Mouse (Mus musculus) T-helper 1 cell (primary cell): ENCODE data around the gene Ttll12.

ENCODE experiments used
- in situ Hi-C: fragments of 300-600 bp; cut with MboI, MseI; formaldehyde crosslinking; loops from one replicate; pipeline ENCODE4 v1.15.1; 2025; ENCODE audit warnings: high pct_unique_total_duplicates

Gene Ttll12

DNA sequence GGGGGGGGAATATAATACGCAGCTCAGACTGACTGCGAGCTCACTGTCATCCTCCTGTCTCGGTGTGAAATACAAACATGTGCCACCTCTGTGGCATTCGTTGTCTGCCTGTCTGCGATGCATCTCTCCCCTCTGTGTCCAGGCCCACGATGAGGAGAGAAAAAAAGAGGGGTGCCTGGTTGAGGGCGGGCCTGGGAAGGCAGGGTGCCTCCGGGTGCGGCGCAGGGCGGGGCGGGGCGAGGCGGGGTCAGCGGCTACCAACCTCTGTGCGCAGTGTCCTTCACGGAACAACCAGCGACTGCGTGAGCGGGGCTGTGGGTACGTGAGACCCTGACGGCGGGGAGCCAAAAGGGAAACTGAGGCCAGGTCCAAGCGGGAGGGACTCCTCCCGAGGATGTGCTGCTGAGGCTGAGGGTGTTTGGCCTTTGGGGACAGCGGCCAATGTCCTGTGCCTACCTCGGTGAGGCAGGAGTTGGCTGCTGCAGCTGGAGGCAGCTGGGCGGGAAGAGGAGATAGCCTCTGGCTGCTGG is 31.6 kb downstream of the Ttll12 start, which contains the start of the genes Tspo and Mcat:
TSS of gene Tspo (plus strand) at position 266 of the 530 bp plus-strand sequence.
TSS of gene Mcat (minus strand) at position 461 of the 530 bp plus-strand sequence.
- in situ Hi-C loops = no loop called here

DNA sequence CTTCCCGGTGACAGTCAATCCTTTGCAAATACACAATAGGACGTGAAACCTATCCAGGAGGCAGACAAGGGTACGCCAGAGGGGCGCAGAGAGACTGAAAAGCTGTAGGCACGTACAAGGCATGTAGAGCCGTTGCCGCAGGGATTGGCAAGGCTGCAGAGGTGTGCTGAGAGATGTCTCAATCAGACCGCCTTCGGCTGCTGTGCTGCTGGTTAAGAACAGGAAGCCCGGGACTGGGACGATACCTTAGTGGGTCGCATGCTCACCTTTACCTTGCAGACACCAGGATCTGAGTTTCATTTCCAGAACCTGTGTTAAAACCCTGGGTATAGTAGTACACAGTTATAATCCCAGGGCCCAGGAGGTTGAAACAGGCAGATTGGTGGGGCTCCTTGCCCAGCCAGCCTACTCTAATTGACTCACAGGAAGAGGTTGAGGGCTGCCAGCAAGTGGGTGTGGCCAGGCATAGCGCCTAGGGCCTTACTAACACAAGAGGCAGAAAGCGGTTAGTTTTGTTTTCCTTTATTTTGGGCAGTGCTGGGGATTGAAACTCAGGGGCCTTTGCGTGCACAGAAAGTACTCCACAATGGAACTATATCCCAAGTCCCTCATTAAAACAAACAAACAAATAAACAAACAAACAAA is 32.2 kb downstream of the Ttll12 start:
- in situ Hi-C loops = no loop called here

DNA sequence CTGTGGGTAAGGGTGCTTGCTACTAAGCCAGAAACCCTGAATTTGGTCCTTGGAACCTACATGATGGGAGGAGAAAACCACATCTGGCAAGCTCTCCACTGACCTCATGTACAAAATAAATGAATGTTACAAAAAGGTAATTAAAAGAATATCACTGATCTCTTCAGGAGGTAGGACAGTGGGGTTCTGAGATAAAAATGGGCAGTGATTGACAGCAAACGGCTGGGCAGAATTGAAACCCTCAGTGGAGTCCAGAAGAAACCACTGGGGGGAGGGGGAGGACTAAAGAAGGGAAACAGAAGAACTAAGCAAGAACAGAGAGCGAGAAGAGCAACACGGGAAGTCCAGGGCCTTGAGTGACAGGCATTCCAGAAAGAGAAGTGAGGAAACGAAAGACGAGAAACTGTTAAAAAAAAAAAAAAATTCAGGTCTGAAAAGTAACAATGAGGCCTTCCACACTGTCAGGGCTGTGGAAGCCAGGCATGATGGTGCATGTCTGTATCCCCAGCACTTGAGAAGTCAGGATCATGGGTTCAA is 33.9 kb downstream of the Ttll12 start:
- in situ Hi-C loops = no loop called here

DNA sequence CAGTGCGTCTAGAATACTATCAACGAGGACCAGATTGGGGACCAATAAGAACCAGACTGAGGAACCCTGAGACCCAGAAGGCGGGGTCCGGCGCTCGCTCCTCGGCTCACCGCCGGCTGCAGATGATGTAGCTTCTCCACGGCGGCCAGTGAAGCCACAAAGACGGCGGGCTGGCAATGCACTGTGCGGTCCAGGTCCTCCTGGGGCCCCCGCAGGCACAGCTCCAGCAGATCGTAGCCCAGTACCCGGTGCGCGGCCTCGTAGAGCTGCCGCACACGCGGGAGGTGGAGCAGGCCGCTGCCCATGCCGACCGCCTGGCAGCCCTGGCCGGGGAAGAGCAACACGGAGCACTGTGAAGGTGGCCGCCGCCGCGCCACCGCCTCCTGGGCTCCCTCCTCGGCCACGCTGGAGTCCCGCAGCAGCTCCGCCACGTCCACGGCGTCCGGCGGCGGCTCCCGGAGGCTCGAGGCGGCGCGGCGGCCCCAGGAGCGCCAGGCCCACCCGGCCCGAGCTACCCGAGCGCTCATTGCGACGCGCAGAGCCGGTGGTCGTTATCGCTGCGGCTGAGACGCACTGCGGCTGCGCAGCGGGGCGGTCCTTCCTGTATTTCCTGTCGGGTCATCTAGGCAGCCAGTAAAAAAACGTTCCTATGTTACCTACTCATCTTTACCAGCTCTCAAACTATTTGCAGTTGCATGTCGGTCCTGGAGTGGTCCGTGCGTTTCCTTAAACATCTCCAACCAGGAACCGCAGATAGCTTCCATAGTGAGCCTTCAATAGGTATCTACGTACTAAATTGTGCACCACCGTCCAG is 39.6 kb downstream of the Ttll12 start:
- in situ Hi-C loops = no loop called here

DNA sequence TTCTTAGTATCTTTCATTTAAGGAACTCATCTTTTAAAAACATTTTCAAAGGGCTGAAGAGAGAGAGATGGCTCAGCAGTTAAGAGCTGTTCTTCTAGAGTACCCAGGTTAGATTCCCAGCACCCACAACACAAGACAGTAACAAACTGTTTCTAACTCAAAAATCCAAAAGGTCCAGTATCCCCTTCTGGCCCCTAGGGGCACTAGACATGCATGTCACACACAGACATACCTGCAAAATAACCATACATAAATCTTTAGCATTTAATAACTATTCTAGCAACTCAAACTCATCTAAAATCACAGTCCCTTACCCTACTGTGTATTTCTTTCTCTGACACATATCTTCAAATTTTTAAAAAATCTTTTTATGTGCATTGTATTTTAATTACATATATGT is 41.1 kb downstream of the Ttll12 start:
- in situ Hi-C loops = no loop called here

DNA sequence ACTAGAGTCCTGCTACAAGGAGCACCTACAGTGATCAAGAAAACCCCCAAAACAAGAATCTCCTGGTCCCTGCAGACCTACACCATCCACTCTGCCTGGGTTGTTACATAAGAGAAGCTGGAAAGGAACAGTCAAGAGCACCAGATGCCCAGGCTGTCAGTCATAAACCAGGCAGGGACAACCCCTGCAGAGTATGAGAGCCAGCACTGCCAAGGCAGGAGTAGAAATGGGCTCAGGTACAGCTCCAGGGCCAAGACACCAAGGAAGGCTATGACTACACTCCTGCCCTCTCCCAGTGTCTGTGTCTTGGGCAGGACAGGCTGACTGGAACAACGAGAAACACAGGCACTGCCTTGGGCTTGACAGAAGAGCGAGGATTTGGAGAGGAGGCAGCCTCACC is 44.8 kb downstream of the Ttll12 start:
- in situ Hi-C loops = no loop called here

DNA sequence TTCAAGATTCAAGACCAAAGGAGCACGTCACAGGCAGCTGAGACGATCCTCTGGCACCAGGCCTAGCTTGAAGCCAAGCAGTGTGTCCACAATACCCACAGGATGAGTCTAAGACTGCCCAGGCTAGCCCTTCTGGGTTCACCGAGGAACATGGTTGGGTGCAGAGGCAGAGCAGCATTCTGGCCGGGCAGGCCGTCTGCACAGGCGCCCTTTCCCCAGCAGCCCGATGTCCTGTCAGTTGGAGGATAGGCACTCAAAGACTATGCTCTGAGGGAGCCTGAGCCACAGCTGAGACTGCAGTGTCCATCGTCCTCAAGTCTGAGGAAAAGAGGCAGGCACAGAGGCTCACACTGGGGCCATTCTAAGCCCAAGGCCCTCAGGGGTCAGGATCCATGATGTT is 47.8 kb downstream of the Ttll12 start:
- in situ Hi-C loops = no loop called here

DNA sequence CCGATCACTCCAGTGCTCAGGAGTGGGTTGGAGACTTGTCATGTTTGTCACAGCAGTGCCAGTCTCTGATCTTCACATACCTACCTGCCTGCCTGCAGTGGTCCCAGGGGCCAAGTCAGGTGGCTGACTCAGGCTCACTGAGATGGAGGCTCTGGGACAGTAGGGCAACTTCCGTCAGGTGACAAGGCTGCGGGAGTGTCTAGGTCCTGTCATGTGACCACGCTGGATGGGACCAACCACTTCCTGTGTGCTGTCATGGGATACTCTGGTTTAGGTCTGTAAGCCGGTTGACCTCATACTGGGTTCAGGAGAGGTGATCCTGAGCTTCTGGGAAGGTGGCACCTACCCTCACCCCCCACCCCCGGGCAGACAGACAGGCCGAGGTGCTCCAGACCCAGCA is 48.9 kb downstream of the Ttll12 start:
- in situ Hi-C loops = no loop called here

DNA sequence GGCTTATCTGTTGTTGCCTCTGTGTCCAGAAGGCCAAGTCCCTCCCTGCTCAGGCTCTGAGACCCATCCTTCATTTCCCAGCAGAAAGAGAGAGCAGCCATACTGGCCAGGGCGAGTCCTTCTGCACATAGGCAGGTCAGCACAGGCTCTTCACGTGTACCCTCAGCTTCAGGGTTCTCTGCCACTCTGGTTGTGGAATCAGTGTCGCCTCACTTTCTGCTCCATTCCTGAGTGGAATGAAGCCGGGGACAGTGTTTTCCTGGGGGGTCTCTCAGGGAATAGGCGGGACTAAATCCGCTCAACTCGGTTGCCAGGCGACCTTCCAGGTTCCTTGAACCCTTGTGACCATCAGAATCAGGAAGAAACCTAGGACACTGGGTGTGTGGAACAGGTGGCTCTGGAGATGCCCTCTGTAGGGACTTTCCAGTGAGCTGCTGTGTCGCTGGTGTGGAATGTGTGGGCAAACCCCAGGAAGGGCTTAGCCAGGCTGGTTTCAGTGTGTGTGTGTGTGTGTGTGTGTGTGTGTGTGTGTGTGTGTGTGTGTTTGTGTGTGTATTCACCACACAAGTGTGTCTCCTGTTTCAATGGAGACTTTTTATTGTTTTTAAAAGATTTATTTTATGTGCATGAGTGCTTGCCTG is 53.2 kb downstream of the Ttll12 start:
- in situ Hi-C loops = no loop called here

DNA sequence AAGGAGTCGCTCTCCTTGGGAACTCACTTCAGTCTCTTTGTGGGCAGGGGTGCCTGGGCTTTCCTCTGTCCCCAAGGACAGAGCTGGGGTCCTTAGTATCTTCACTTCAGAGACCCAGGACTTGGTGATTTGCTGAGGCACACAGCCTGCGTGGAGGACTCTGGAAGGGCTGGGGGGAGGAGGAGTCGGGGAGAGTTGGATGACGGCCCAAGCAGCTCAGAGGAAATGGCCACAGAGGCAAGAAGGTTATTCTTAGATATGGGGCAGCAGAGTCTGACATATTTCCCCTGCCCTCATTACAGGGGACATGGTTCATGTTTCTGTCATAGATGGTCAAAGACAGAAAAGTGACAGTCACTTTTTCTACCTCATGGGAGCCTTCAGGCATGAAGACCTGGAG is 55.1 kb downstream of the Ttll12 start:
- in situ Hi-C loops = no loop called here

DNA sequence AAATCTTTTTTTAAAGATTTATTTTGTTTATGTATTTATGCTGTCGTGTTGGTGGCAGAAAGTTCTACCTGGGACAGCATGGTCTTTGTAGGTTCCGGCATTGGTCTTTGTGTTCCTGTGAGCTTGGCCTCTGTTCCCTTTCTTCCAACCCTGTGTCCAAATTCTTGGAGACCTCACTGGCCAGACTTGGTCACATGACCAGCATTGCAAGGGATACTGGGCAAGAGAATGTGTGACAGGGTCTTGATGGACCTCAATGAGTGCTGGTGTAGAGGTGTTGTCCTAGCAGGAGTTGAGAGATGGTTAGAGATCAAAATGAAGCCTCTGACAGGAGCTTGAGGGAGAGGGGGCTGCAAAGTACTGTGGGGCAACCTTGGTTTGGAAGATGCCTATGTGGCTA is 56.1 kb downstream of the Ttll12 start:
- in situ Hi-C loops = no loop called here

DNA sequence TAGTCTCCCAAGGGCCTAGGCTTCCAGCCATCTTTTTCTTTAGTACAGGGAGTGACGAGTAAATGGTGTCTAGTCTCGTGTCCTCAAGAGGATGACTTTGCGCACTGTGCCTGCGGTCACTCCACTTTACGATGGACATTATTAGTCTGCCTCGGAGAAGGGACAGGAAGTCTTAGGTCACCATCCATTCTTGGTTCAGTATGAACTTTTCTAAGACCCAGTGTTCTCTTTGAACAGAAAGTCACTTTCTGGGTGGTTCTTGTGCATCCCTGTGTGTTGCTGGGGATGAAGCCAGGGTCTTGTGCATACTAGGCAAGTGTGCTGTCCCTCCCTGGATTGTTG is 59.1 kb downstream of the Ttll12 start:
- in situ Hi-C loops = no loop called here

DNA sequence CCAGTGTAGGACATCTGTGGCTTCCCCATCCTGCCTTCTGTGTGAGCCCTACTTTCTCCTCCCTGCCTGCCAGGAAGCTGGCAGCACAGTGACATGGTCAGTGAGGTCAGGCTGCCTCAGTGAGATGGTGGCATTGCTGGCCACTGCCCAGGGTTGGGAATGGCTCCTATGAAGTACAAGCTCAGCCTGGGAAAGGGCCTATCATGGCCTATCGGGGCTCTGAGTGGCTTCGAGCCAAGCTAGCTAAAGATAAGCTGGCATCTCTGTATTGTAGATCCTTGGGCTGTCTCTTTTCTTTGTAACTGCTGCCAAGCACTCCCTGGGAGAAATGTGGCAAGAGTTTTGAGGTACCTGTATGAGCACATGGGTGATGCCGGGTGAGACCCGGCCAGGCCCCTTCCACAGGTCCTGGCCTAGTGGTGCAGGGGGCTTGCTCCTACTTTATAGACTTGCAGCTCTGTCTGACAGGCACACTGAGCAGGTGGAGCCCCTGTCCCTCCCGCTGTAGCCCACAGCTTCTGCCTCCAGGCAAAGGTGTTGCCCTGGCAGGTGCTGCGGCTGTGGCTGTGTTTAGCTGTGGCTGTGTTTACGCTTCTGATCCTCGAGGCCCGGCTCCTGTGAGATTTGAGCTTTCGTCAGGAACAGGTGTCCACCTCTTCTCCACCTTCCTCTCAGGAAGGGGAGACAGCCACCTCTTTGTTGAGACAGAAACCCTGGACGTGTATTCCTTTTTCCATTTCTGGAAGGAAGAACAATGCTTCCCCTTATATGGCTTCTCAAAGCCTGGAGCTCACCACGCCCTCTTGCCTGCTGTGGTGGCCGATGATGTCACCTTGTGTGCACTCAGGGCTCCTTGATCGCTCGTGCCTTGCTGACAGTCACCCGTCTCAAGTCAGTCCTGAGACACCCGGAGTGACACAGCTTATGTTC is 59.7 kb downstream of the Ttll12 start:
- in situ Hi-C loops = no loop called here

DNA sequence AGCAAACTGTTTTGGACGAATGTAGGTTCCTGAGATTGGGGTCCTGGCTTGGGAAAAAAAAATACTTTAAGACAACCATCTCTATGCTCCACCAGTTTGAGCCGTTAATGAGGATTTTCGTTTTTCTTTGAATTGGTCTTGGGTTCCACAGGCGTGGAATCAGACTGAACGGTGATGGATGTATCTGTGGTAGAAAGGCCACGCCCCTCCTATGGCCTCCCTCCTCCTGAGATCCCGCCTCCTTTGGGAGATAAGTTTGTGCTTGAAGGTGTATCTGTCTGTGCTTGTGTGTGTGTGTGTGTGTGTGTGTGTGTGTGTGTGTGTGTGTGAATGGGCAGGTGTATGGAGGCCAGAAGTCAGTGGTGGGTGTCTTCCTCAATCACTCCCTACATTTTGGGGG is 62.4 kb downstream of the Ttll12 start:
- in situ Hi-C loops = no loop called here

DNA sequence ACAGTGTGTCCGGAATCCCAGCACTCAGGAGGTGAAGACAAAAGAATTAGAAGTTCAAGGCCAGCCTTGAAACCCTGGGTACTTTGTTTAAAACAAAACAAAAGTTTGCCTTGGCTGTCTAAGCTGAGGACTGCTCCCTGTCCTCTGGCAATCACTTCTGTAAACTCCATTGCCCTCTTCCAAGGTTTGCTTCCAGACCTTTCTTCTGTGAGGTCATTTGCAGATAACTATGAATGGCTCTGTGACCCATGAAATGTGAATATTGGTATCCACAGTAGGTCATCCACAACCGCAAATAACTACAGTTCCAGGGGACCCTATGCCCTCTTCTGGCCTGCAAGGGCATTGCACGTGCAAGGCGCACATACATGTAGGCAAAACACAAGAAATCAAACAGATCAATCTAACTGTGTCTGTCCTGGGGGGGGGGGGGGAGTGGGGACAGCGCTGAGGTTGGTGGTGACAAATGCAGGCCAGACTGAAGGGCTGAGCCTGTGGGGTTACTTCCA is 62.9 kb downstream of the Ttll12 start:
- in situ Hi-C loops = no loop called here

DNA sequence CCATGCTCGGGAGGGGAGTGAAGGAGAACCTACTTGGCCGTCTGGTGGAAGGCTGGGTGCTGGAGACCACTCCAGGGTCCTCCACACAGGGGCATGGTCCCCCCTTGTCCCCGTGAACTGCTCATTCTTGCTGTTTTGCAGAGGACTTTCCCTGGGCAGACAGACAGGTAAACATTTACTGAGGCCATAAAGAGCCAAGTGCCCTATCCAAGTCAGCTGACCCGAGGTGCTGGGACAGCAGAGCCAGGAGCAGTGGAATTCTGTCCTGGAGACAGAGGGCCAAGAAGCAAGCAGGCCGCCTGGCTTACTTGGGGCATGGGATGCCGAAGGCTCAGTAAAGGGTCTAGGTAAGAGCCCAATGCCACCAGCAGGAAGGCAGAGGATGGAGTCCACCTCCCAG is 64.3 kb downstream of the Ttll12 start:
- in situ Hi-C loops = no loop called here

DNA sequence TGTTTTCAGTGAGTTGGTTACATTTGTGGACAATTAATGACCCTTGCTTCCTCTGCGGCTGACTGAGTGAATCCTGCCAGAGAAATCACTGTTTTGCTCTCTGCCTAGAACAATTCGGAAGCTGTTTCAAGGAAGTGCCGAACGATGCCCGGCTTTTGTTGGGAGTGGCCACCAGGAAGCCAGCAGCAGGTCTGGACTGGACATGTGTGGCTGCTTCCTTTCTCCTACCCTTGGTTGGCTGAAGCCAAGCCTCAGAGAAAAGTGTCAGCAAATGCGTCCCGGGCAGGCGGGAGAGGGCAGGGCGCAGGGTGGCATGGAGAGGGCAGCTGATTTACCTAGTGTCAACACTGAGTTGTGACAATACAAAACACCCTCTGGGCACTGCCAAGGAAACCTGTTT is 64.7 kb downstream of the Ttll12 start:
- in situ Hi-C loops = no loop called here

DNA sequence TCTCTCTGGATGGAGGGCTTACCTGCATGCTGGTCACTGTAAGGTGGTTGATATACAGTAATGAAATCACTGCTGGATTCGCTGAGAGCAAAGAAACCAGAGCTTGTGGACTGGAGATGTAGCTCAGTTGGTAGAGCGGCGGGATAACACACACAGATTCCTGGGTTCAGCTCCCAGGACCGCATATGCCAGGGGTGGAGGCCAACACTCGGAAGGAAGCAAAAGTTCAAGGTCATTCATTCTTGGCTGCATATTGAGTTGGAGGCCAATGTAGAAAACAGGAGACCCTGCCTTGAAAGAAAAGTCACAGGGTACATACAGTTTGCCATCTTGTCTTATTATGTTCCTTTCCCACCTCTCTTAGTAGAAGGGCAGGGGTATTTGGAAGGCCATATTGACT is 65.2 kb downstream of the Ttll12 start:
- in situ Hi-C loops = no loop called here

DNA sequence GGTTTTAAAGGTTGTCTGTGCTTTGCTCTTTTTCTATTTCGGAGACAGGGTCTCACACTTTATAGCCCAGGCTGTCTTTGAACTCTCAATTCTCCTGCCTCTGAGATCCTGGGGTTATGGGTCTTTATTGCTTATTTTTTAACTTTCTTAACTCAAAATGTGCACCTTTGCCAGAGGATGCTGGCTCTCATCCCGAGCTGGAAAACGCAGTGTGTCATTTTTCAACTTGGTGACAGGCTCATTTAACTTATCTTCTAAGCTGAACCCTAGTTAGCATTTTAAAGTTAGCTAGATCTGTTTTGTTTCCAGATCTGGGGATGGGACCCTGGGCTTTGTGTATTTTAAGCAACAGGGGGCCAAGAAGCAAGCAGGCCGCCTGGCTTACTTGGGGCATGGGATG is 66.1 kb downstream of the Ttll12 start:
- in situ Hi-C loops = no loop called here

DNA sequence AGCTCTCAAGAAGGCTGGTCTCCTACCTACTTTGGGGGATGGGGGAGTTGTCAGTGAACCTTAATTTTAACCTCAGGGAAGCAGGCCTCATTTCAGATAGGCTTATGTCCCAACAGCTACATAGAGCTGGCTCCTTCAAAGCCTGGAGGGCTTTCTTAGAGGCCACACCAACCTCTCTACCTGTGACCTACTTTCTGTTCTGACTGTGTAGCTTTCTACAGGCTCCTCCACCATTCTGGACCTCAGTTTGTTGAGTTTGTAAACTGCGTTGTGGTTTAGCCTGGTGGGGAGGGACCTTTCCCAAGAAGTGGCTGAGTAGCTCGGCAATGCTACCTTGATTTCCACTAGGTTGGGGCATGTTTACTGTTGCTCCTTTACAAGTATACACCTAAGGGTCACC is 67.2 kb downstream of the Ttll12 start:
- in situ Hi-C loops = no loop called here

DNA sequence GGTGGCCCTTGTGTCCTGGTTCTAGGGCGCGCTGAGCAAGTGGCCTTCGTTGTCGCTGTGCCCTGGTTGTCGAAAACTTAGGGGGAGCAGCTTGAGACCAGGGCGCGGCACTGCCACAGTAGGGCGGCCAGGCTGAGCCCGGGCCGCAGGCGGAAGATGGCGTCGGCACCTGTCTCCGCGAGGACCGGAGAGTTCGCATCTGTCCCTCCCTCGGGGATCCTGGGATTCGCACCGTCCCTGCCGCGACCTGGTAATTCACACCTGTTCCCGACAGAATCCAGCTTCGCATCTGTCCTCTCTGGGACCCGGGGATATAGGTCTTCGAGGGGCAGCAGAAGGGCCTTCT is 67.9 kb downstream of the Ttll12 start:
- in situ Hi-C loops = no loop called here
